Mouse (Mus musculus) E14TG2a.4 (cell line): ENCODE results near the gene Mysm1.

Experiments
- CTCF ChIP-seq: conservative IDR thresholded peaks from 2 replicates; pipeline ENCODE4 v1.5.1; 2014; ENCODE audit warnings: low read length
- NANOG ChIP-seq: IDR thresholded peaks from 2 replicates; pipeline ENCODE4 v1.6.1; 2014; ENCODE audit warnings: borderline replicate concordance, low read length, mixed read lengths

- TF ChIP-seq CTCF: no peak
- TF ChIP-seq NANOG: no peak
Measured at GRCm38 (mm10) chr4:95025847-95026600, 47.1 kb upstream of the Mysm1 start.
